Mouse (Mus musculus): ENCODE data around the gene Tmtc2. TPM values are rescaled to one million over a fixed set of nuclear protein-coding genes. Genes with fewer than 3 reads are reported as not detected.
"Not testable (repeated sequence)": the region's sequence is repeated elsewhere in the genome, so short reads cannot be mapped to it uniquely, and the experiment has no call there.

Tmtc2 gene
- polyA plus RNA-seq, 1 experiment from 2014 or later, result 8.1 TPM

DNA sequence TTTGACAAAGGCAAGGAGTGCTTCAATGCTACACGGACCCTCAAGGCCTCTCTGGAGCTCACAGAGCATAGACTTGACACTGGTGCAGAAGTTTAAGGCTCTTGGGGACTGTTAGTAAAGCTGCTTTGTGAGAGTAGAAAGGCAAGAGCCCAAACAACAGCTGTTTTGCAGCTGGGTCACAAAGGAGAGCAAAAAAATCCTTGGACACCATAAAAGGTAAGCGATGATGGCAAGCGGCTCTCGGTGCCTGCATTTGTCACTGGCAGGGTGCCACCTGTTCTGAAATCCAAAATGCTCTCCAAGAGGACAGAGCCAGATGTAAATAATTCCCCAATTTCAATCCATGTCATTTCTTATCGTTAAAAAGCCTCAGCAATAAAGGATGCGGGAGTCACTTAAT is 290.1 kb downstream of the Tmtc2 start:
- Histone ChIP-seq H3K4me3 (ENCODE audit: low read length) (no peak overlapping the region), H3K4me2 (ENCODE audit: low read depth, low read length) (no peak overlapping the region), H3K9ac (ENCODE audit: low read length) (no peak overlapping the region), H3K4me1 (replicated peaks; ENCODE audit: control insufficient read depth, insufficient read depth, low read length) (0 out of 2 replicates have a peak, but pooled peaks cover 5% of the 10 kb centered on the region), H3K27me3 (ENCODE audit: control insufficient read depth, insufficient read depth, low read depth, low read length) (no peaks in the 10 kb centered on the region), H3K36me3 (ENCODE audit: control insufficient read depth, insufficient read depth, low read length) (no peaks in the 10 kb centered on the region), H3K9me3 (ENCODE audit: control insufficient read depth, low read length) (no peaks in the 10 kb centered on the region), H3K27ac (ENCODE audit: low read length) (peak overlapping the region; percentile 46; the same call in 1 of the 2 replicates)
- peak; percentile 45; the same call in 1 of the 2 replicates for ATAC-seq (ENCODE audit: low read depth)
- WGBS, result 48% methylated on average over 6 of the region's 6 CpGs

DNA sequence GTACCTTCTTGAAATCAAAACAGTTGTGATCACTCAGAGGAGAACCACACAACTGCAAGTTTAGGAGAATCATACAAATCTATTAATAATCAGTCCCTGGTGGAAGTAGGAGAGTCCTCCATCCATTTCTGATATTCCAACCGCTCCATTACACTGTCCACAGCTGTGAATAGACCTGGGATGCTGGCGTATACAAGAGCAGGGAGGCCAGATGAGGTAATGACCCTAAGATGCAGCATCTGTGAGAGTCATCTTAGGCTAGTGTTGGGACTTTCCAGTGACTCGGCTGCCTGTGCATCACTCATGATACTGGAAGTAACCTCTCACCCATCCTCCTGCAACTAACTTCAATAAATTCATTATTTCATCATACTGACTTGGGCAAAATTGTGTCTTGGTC is 293.3 kb downstream of the Tmtc2 start:
- H3K27ac ChIP-seq (ENCODE audit: low read length), result no peak overlapping the region
- 0 out of 2 replicates have a peak, but pooled peaks cover 5% of the 10 kb centered on the region for H3K4me1 ChIP-seq (replicated peaks; ENCODE audit: control insufficient read depth, insufficient read depth, low read length)
- H3K9ac ChIP-seq (ENCODE audit: low read length), result no peak overlapping the region
- H3K27me3 ChIP-seq (ENCODE audit: control insufficient read depth, insufficient read depth, low read depth, low read length), result no peaks in the 10 kb centered on the region
- 74% methylated on average over 3 of the region's 3 CpGs for WGBS
- no peaks in the 10 kb centered on the region for H3K9me3 ChIP-seq (ENCODE audit: control insufficient read depth, low read length)
- no peak for ATAC-seq (ENCODE audit: low read depth)
- no peak overlapping the region for H3K4me2 ChIP-seq (ENCODE audit: low read depth, low read length)
- no peaks in the 10 kb centered on the region for H3K36me3 ChIP-seq (ENCODE audit: control insufficient read depth, insufficient read depth, low read length)
- no peak overlapping the region for H3K4me3 ChIP-seq (ENCODE audit: low read length)

DNA sequence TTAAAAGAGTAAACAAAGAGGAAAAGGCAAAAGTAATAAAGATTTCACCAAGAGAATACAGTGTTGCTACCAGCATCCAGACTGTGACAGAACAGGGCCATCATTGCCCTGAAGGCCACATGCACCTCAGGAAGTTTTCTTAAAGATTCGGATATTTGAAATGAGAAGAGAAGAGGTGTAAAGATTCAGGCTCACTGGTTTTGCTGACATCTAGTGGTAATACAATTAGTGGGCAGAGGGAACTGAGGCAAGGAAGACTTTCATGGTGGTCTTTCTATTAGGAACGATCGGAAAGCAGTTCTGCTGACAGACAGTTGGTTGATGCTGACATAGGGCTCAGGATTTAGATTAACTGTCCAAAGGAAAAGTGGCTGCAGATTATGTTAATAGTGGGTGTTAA is 314.2 kb downstream of the Tmtc2 start:
- WGBS, result 53% methylated on average over 3 of the region's 3 CpGs

GRCm38 (mm10) chr10:105238291-105238690 is 336.0 kb downstream of the Tmtc2 start:
- 89% methylated on average over 22 of the region's 22 CpGs for WGBS

More for the DNA sequence above, 314.2 kb downstream of the Tmtc2 start:
- no peaks in the 10 kb centered on the region for H3K9me3 ChIP-seq (ENCODE audit: control insufficient read depth, low read length)
- H3K27ac ChIP-seq (ENCODE audit: low read length), result no peak overlapping the region
- H3K4me2 ChIP-seq (ENCODE audit: low read depth, low read length), result no peak overlapping the region
- H3K36me3 ChIP-seq (ENCODE audit: control insufficient read depth, insufficient read depth, low read length), result no peaks in the 10 kb centered on the region
- H3K4me3 ChIP-seq (ENCODE audit: low read length), result no peak overlapping the region
- H3K4me1 ChIP-seq (replicated peaks; ENCODE audit: control insufficient read depth, insufficient read depth, low read length), result no peaks in the 10 kb centered on the region
- no peak for ATAC-seq (ENCODE audit: low read depth)
- no peaks in the 10 kb centered on the region for H3K27me3 ChIP-seq (ENCODE audit: control insufficient read depth, insufficient read depth, low read depth, low read length)
- H3K9ac ChIP-seq (ENCODE audit: low read length), result no peak overlapping the region

GRCm38 (mm10) chr10:105232864-105233263 is 341.4 kb downstream of the Tmtc2 start:
- 92% methylated on average over 2 of the region's 2 CpGs for WGBS
- Histone ChIP-seq H3K9ac (ENCODE audit: low read length) (no peak overlapping the region), H3K36me3 (ENCODE audit: control insufficient read depth, insufficient read depth, low read length) (no peaks in the 10 kb centered on the region), H3K4me2 (ENCODE audit: low read depth, low read length) (no peak overlapping the region), H3K9me3 (ENCODE audit: control insufficient read depth, low read length) (no peaks in the 10 kb centered on the region), H3K4me1 (replicated peaks; ENCODE audit: control insufficient read depth, insufficient read depth, low read length) (no peaks in the 10 kb centered on the region), H3K27me3 (ENCODE audit: control insufficient read depth, insufficient read depth, low read depth, low read length) (no peaks in the 10 kb centered on the region), H3K4me3 (ENCODE audit: low read length) (no peak overlapping the region), H3K27ac (ENCODE audit: low read length) (no peak overlapping the region)
- no peak for ATAC-seq (ENCODE audit: low read depth)

More at GRCm38 (mm10) chr10:105238291-105238690, 336.0 kb downstream of the Tmtc2 start:
- not testable (repeated sequence) for H3K36me3 ChIP-seq (ENCODE audit: control insufficient read depth, insufficient read depth, low read length); H3K4me1 ChIP-seq (replicated peaks; ENCODE audit: control insufficient read depth, insufficient read depth, low read length); H3K9me3 ChIP-seq (ENCODE audit: control insufficient read depth, low read length); H3K27ac ChIP-seq (ENCODE audit: low read length); H3K4me2 ChIP-seq (ENCODE audit: low read depth, low read length); ATAC-seq (ENCODE audit: low read depth); H3K4me3 ChIP-seq (ENCODE audit: low read length); H3K27me3 ChIP-seq (ENCODE audit: control insufficient read depth, insufficient read depth, low read depth, low read length); H3K9ac ChIP-seq (ENCODE audit: low read length)

DNA sequence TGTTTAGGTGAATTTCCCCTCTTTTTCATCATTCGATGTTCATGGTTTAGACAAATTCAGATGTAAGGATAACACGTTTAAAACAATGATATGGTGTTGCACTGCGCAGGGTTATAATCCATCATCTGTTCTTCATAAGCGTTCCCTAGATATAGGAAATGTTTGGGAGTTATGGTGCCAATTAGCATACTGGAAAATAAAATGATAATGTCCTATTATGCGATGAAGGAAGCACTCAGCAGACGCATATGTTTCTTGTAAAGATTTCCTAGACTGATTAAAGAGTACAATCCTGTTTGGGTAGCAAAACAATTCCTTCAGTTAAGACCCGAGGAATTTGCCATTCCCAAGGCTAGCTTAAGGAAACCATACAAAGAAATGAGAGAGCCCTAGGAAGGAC is 343.8 kb downstream of the Tmtc2 start:
- WGBS, result 77% methylated on average over 7 of the region's 7 CpGs
- no peak for ATAC-seq (ENCODE audit: low read depth)
- no peak overlapping the region for H3K4me3 ChIP-seq (ENCODE audit: low read length)
- no peak overlapping the region for H3K27ac ChIP-seq (ENCODE audit: low read length)
- no peaks in the 10 kb centered on the region for H3K4me1 ChIP-seq (replicated peaks; ENCODE audit: control insufficient read depth, insufficient read depth, low read length)
- no peaks in the 10 kb centered on the region for H3K36me3 ChIP-seq (ENCODE audit: control insufficient read depth, insufficient read depth, low read length)
- H3K9me3 ChIP-seq (ENCODE audit: control insufficient read depth, low read length), result no peaks in the 10 kb centered on the region
- H3K27me3 ChIP-seq (ENCODE audit: control insufficient read depth, insufficient read depth, low read depth, low read length), result no peaks in the 10 kb centered on the region
- no peak overlapping the region for H3K4me2 ChIP-seq (ENCODE audit: low read depth, low read length)
- no peak overlapping the region for H3K9ac ChIP-seq (ENCODE audit: low read length)

GRCm38 (mm10) chr10:105228623-105229022 is 345.6 kb downstream of the Tmtc2 start:
- Histone ChIP-seq H3K36me3 (ENCODE audit: control insufficient read depth, insufficient read depth, low read length) (no peaks in the 10 kb centered on the region), H3K4me2 (ENCODE audit: low read depth, low read length) (no peak overlapping the region), H3K27me3 (ENCODE audit: control insufficient read depth, insufficient read depth, low read depth, low read length) (no peaks in the 10 kb centered on the region), H3K4me1 (replicated peaks; ENCODE audit: control insufficient read depth, insufficient read depth, low read length) (no peaks in the 10 kb centered on the region), H3K27ac (ENCODE audit: low read length) (no peak overlapping the region), H3K4me3 (ENCODE audit: low read length) (no peak overlapping the region), H3K9ac (ENCODE audit: low read length) (no peak overlapping the region), H3K9me3 (ENCODE audit: control insufficient read depth, low read length) (no peaks in the 10 kb centered on the region)
- no peak for ATAC-seq (ENCODE audit: low read depth)
- 75% methylated on average over 2 of the region's 2 CpGs for whole genome bisulfite sequencing

- Histone ChIP-seq H3K9me3 (ENCODE audit: control insufficient read depth, low read length) (no peaks in the 10 kb centered on the region), H3K4me1 (replicated peaks; ENCODE audit: control insufficient read depth, insufficient read depth, low read length) (no peaks in the 10 kb centered on the region), H3K36me3 (ENCODE audit: control insufficient read depth, insufficient read depth, low read length) (no peaks in the 10 kb centered on the region), H3K27ac (ENCODE audit: low read length) (no peak overlapping the region), H3K27me3 (ENCODE audit: control insufficient read depth, insufficient read depth, low read depth, low read length) (no peaks in the 10 kb centered on the region), H3K4me2 (ENCODE audit: low read depth, low read length) (no peak overlapping the region), H3K9ac (ENCODE audit: low read length) (no peak overlapping the region), H3K4me3 (ENCODE audit: low read length) (no peak overlapping the region)
- WGBS, result 9% methylated on average over 5 of the region's 5 CpGs
- ATAC-seq (ENCODE audit: low read depth), result no peak
Measured at GRCm38 (mm10) chr10:105227631-105228030, 346.6 kb downstream of the Tmtc2 start.

DNA sequence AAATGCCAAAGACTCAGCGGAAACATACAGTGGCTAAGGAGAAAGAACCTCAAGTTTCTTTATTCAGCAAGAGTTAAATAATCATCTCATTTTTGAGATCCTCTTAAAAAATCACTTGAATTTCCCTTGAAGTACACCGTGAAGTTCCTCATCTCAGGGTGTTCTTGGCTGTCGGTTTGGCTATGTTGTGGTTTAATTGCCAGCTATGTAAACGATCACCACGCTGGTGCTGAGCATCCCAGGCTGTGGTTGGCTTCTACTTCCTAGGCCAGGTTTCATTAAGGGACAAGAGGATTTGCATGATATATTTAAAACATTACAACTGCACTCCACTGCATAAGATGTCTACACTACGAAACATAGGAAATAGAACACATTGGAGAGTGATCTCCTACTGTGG is 348.5 kb downstream of the Tmtc2 start:
- Histone ChIP-seq H3K4me1 (replicated peaks; ENCODE audit: control insufficient read depth, insufficient read depth, low read length) (no peaks in the 10 kb centered on the region), H3K9me3 (ENCODE audit: control insufficient read depth, low read length) (no peaks in the 10 kb centered on the region), H3K4me3 (ENCODE audit: low read length) (no peak overlapping the region), H3K4me2 (ENCODE audit: low read depth, low read length) (no peak overlapping the region), H3K9ac (ENCODE audit: low read length) (no peak overlapping the region), H3K27ac (ENCODE audit: low read length) (no peak overlapping the region), H3K36me3 (ENCODE audit: control insufficient read depth, insufficient read depth, low read length) (no peaks in the 10 kb centered on the region), H3K27me3 (ENCODE audit: control insufficient read depth, insufficient read depth, low read depth, low read length) (no peaks in the 10 kb centered on the region)
- WGBS, result 63% methylated on average over 6 of the region's 6 CpGs
- ATAC-seq (ENCODE audit: low read depth), result no peak

- no peak overlapping the region for H3K4me2 ChIP-seq (ENCODE audit: low read depth, low read length)
- H3K27ac ChIP-seq (ENCODE audit: low read length), result no peak overlapping the region
- no peak overlapping the region for H3K9ac ChIP-seq (ENCODE audit: low read length)
- no peak for ATAC-seq (ENCODE audit: low read depth)
- no peaks in the 10 kb centered on the region for H3K27me3 ChIP-seq (ENCODE audit: control insufficient read depth, insufficient read depth, low read depth, low read length)
- H3K4me1 ChIP-seq (replicated peaks; ENCODE audit: control insufficient read depth, insufficient read depth, low read length), result no peaks in the 10 kb centered on the region
- no peak overlapping the region for H3K4me3 ChIP-seq (ENCODE audit: low read length)
- no peaks in the 10 kb centered on the region for H3K36me3 ChIP-seq (ENCODE audit: control insufficient read depth, insufficient read depth, low read length)
- H3K9me3 ChIP-seq (ENCODE audit: control insufficient read depth, low read length), result no peaks in the 10 kb centered on the region
- WGBS, result 75% methylated on average over 5 of the region's 5 CpGs
Measured at GRCm38 (mm10) chr10:105222904-105223303, 351.3 kb downstream of the Tmtc2 start.

Data from lung, embryonic 16.5 days (tissue).